Mouse (Mus musculus): ENCODE results near the gene Gm10271. TPM values are rescaled to one million over a fixed set of nuclear protein-coding genes. Genes with fewer than 3 reads are reported as not detected.
A peak's percentile ranks its signal among the peaks of the same experiment; 100 is the strongest.

Gene Gm10271
- polyA plus RNA-seq, 1 experiment from 2014 or later = not detected

GRCm38 (mm10) chr10:116993971-116994370 lies 21.6 kb upstream of the Gm10271 start:
- WGBS = 67% methylated on average over 8 of the region's 8 CpGs
- Histone ChIP-seq H3K27ac (ENCODE audit: low read depth) (no peak overlapping the region), H3K27me3 (ENCODE audit: insufficient read depth, low read length) (no peaks in the 10 kb centered on the region), H3K9ac (no peak overlapping the region), H3K4me2 (no peak overlapping the region), H3K4me3 (ENCODE audit: low read depth, low read length) (no peak overlapping the region), H3K36me3 (ENCODE audit: insufficient read depth) (no peaks in the 10 kb centered on the region), H3K9me3 (ENCODE audit: low read depth, low read length) (no peaks in the 10 kb centered on the region), H3K4me1 (ENCODE audit: insufficient read depth) (0 out of 2 replicates have a peak, but pooled peaks cover 4% of the 10 kb centered on the region)
- TF ChIP-seq CTCF (IDR thresholded peaks at IDR 0.05; ENCODE audit: low read depth) = no peak
- ATAC-seq (ENCODE audit: insufficient read depth) (no peak), DNase-seq (no peak)

GRCm38 (mm10) chr10:116986264-116987082 lies 14.1 kb upstream of the Gm10271 start, which contains the start of gene Best3:
Best3 (plus strand) TSS chr10:116986314.
- Histone ChIP-seq H3K27me3 (ENCODE audit: insufficient read depth, low read length) (no peaks in the 10 kb centered on the region), H3K9ac (no peak within 1 kb of the TSS), H3K4me2 (peak within 1 kb of the TSS; percentile 24; the same call in 1 of the 2 replicates), H3K27ac (ENCODE audit: low read depth) (no peak within 1 kb of the TSS), H3K9me3 (ENCODE audit: low read depth, low read length) (no peaks in the 10 kb centered on the region), H3K36me3 (ENCODE audit: insufficient read depth) (no peaks in the 10 kb centered on the region), H3K4me3 (ENCODE audit: low read depth, low read length) (no peak within 1 kb of the TSS), H3K4me1 (ENCODE audit: insufficient read depth) (0 out of 2 replicates have a peak, but pooled peaks cover 3% of the 10 kb centered on the region)
- no peak for DNase-seq
- WGBS = 23% methylated on average over 21 of the region's 21 CpGs
- TF ChIP-seq CTCF (IDR thresholded peaks at IDR 0.05; ENCODE audit: low read depth) = no peak
- peak; percentile 65; the same call in 1 of the 2 replicates for ATAC-seq (ENCODE audit: insufficient read depth)

GRCm38 (mm10) chr10:116984836-116985235 lies 12.4 kb upstream of the Gm10271 start:
- 48% methylated on average over 12 of the region's 12 CpGs for WGBS
- no peak for TF ChIP-seq CTCF (IDR thresholded peaks at IDR 0.05; ENCODE audit: low read depth)
- Histone ChIP-seq H3K4me3 (ENCODE audit: low read depth, low read length) (no peak overlapping the region), H3K27ac (ENCODE audit: low read depth) (no peak overlapping the region), H3K36me3 (ENCODE audit: insufficient read depth) (no peaks in the 10 kb centered on the region), H3K27me3 (ENCODE audit: insufficient read depth, low read length) (no peaks in the 10 kb centered on the region), H3K4me1 (ENCODE audit: insufficient read depth) (0 out of 2 replicates have a peak, but pooled peaks cover 3% of the 10 kb centered on the region), H3K9me3 (ENCODE audit: low read depth, low read length) (no peaks in the 10 kb centered on the region), H3K9ac (no peak overlapping the region), H3K4me2 (no peak overlapping the region)
- ATAC-seq (ENCODE audit: insufficient read depth) (no peak), DNase-seq (no peak)

- TF ChIP-seq CTCF (IDR thresholded peaks at IDR 0.05; ENCODE audit: low read depth) = no peak
- ATAC-seq (ENCODE audit: insufficient read depth) (no peak), DNase-seq (no peak)
- Histone ChIP-seq H3K4me2 (no peak overlapping the region), H3K9me3 (ENCODE audit: low read depth, low read length) (no peaks in the 10 kb centered on the region), H3K27me3 (ENCODE audit: insufficient read depth, low read length) (no peaks in the 10 kb centered on the region), H3K4me1 (ENCODE audit: insufficient read depth) (0 out of 2 replicates have a peak, but pooled peaks cover 3% of the 10 kb centered on the region), H3K36me3 (ENCODE audit: insufficient read depth) (no peaks in the 10 kb centered on the region), H3K9ac (no peak overlapping the region), H3K4me3 (ENCODE audit: low read depth, low read length) (no peak overlapping the region), H3K27ac (ENCODE audit: low read depth) (no peak overlapping the region)
- 60% methylated on average over 3 of the region's 4 CpGs for WGBS
Measured at GRCm38 (mm10) chr10:116982526-116982925, 10.1 kb upstream of the Gm10271 start.

- 77% methylated on average over 3 of the region's 3 CpGs for WGBS
Measured at GRCm38 (mm10) chr10:116980888-116981287, 8.5 kb upstream of the Gm10271 start.

GRCm38 (mm10) chr10:116980273-116980672 lies 7.9 kb upstream of the Gm10271 start:
- no peak for DNase-seq
- no peaks in the 10 kb centered on the region for H3K36me3 ChIP-seq (ENCODE audit: insufficient read depth)
- no peak for TF ChIP-seq CTCF (IDR thresholded peaks at IDR 0.05; ENCODE audit: low read depth)
- no peak overlapping the region for H3K4me3 ChIP-seq (ENCODE audit: low read depth, low read length)
- no peaks in the 10 kb centered on the region for H3K4me1 ChIP-seq (ENCODE audit: insufficient read depth)
- H3K4me2 ChIP-seq = no peak overlapping the region
- H3K27ac ChIP-seq (ENCODE audit: low read depth) = no peak overlapping the region
- no peaks in the 10 kb centered on the region for H3K27me3 ChIP-seq (ENCODE audit: insufficient read depth, low read length)
- H3K9me3 ChIP-seq (ENCODE audit: low read depth, low read length) = no peaks in the 10 kb centered on the region
- no peak overlapping the region for H3K9ac ChIP-seq
- no peak for ATAC-seq (ENCODE audit: insufficient read depth)
- WGBS = 59% methylated on average over 4 of the region's 4 CpGs

More at GRCm38 (mm10) chr10:116980888-116981287, 8.5 kb upstream of the Gm10271 start:
- Histone ChIP-seq H3K4me1 (ENCODE audit: insufficient read depth) (no peaks in the 10 kb centered on the region), H3K4me2 (no peak overlapping the region), H3K27me3 (ENCODE audit: insufficient read depth, low read length) (no peaks in the 10 kb centered on the region), H3K9me3 (ENCODE audit: low read depth, low read length) (no peaks in the 10 kb centered on the region), H3K36me3 (ENCODE audit: insufficient read depth) (no peaks in the 10 kb centered on the region), H3K27ac (ENCODE audit: low read depth) (no peak overlapping the region), H3K9ac (no peak overlapping the region), H3K4me3 (ENCODE audit: low read depth, low read length) (no peak overlapping the region)
- ATAC-seq (ENCODE audit: insufficient read depth) (no peak), DNase-seq (peak; percentile 56)
- peak; percentile 69 for TF ChIP-seq CTCF (IDR thresholded peaks at IDR 0.05; ENCODE audit: low read depth)

- H3K36me3 ChIP-seq (ENCODE audit: insufficient read depth) = no peaks in the 10 kb centered on the region
- TF ChIP-seq CTCF (IDR thresholded peaks at IDR 0.05; ENCODE audit: low read depth) = no peak
- no peak for ATAC-seq (ENCODE audit: insufficient read depth)
- no peak overlapping the region for H3K27ac ChIP-seq (ENCODE audit: low read depth)
- H3K4me2 ChIP-seq = no peak overlapping the region
- H3K9me3 ChIP-seq (ENCODE audit: low read depth, low read length) = no peaks in the 10 kb centered on the region
- 62% methylated on average over 9 of the region's 9 CpGs for WGBS
- H3K4me3 ChIP-seq (ENCODE audit: low read depth, low read length) = no peak overlapping the region
- H3K4me1 ChIP-seq (ENCODE audit: insufficient read depth) = no peaks in the 10 kb centered on the region
- no peaks in the 10 kb centered on the region for H3K27me3 ChIP-seq (ENCODE audit: insufficient read depth, low read length)
- no peak overlapping the region for H3K9ac ChIP-seq
- no peak for DNase-seq
Measured at GRCm38 (mm10) chr10:116978841-116979240, 6.4 kb upstream of the Gm10271 start.

Data from lung, embryonic 14.5 days (tissue).